Mouse (Mus musculus): ENCODE results near the gene Aldh2.

- TF ChIP-seq POLR2A (IDR thresholded peaks at IDR 0.05; ENCODE audit: insufficient read depth, low read depth, low read length) (no peak), CTCF (IDR thresholded peaks at IDR 0.05; ENCODE audit: insufficient read depth, low read depth, low read length) (peak; percentile 43; the same call in 1 of the 2 replicates)
These were observed 12.5 kb upstream of the Aldh2 start for GRCm38 (mm10) chr5:121606151-121606550.
